Mouse (Mus musculus) kidney, adult 2 months (tissue): ENCODE measurements around the gene Pax9. TPM values are rescaled to one million over a fixed set of nuclear protein-coding genes. Genes with fewer than 3 reads are reported as not detected.

Experiments used
- DNase-seq: peaks from one replicate; pipeline ENCODE4 v3.0.0; 2021
- H3K27ac ChIP-seq: fragments of 200-500 bp; 2 replicates; pipeline ENCODE4 v1.5.1; 2012; ENCODE audit warnings: low read depth, low read length, control low read depth, inconsistent platforms; ENCODE audit not compliant: insufficient read depth
- H3K27me3 ChIP-seq: fragments of 200-500 bp; replicated peaks from 2 replicates; pipeline ENCODE4 v1.6.1; 2012; ENCODE audit warnings: mild to moderate bottlenecking, moderate library complexity, low read length, inconsistent platforms; ENCODE audit not compliant: control insufficient read depth, insufficient read depth
- H3K36me3 ChIP-seq: fragments of 200-500 bp; 2 replicates; pipeline ENCODE4 v1.6.1; 2012; ENCODE audit warnings: mild to moderate bottlenecking, moderate library complexity, low read length, inconsistent platforms; ENCODE audit not compliant: control insufficient read depth, insufficient read depth
- H3K4me1 ChIP-seq: fragments of 200-500 bp; 2 replicates; pipeline ENCODE4 v1.6.1; 2011; ENCODE audit warnings: low read length; ENCODE audit not compliant: control insufficient read depth, insufficient read depth
- H3K4me3 ChIP-seq: fragments of 200-500 bp; 2 replicates; pipeline ENCODE4 v1.5.1; 2011; ENCODE audit warnings: mild to moderate bottlenecking, low read depth, low read length, control low read depth; ENCODE audit not compliant: insufficient read depth
- CTCF ChIP-seq: fragments of 200-500 bp; conservative IDR thresholded peaks from 2 replicates; pipeline ENCODE4 v1.5.1; 2011; ENCODE audit warnings: low read depth, mild to moderate bottlenecking, control low read depth, low read length, moderate library complexity, mixed read lengths; ENCODE audit not compliant: insufficient read depth, insufficient read length
- POLR2A ChIP-seq: fragments of 200-500 bp; IDR thresholded peaks from one replicate; pipeline ENCODE4 v1.6.1; 2011; ENCODE audit warnings: low read depth, low read length, control low read depth
- WGBS: fragments of 180-500 bp; shearing (Covaris S2); methylation state at CpG from one replicate; pipeline ENCODE4 v1.1.7; 2018; 5-methylcytosine and 5-hydroxymethylcytosine counted together
- polyA plus RNA-seq: library from polyadenylated mRNA; depleted of rRNA; stranded (reverse); fragments of >200 nt; gene quantifications from 2 replicates; pipeline ENCODE4 v1.2.3, GENCODE M21; 2012; rRNA removed

Pax9 gene
- not detected in 2 replicates for polyA plus RNA-seq

DNA sequence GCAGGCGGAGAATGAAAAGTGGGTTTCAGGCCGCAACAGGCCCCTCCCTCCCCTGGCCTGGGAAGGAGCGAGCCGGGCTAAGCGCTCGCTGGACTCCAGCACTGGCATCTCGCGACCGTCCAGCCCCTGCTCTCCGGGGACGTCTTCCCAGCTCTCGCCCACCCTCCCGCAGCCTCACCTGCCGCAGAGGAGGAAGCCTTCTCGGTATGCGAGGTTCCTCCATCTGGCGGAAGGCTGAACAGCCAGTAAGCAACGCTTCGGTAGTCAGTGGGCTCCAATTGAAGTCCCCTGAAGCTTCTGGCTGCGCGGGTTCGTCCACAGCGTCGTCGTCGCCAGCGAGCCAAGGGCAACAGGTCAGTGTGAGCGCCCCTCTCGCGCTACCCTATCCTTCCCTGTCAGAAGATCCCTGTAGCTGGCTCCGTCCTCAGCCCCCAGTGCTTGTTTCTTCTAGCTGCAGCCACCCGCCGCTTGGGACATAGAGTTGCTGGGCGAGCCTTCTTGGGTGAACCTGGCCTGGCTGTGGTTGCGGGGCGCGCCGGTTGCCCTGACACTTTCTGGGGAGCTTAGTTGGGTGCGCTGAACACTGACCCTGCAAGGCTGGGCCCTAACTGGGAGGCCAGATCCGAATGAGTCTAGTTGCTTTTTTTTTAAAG, at the start of gene Pax9:
Gene Pax9 (plus strand): TSS at position 341 of the 653 bp plus-strand sequence.
- WGBS = 2% methylated on average over 40 of the region's 40 CpGs
- no peak within 1 kb of the TSS for H3K4me3 ChIP-seq
- peaks cover 12% of the 10 kb centered on the region for H3K27me3 ChIP-seq

DNA sequence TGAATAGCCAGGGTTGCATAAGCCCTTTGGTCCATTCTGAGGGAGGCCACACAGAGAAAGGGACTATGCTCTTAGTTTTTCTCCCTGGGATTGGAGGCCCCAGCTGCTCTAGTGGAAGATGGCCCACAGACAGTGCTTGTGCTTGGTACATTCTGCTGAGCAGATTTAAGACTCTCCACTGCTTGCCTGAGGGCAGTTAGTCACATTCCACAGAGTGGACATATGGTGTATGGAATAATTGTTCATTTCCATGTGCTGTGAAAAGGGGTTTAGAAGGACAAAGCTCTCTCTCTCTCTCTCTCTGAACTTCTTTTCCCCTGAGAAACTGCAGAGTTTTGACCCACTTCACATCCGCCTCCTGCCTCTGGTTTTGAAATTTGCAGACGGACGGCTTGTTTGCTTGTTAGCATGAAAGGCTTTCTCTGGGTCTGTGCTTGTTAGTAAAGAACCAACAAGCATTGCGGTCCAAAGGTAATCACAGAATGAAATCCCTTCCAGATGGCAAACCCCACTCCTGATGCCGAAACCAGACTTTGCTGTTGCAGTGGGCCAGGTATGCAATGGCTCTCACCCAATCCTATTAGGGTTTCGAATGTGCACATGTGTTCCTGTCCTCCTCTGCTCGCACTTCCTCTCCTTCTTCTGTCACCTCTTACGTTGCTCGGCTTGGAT, 22.0 kb upstream of the Pax9 start:
- no peaks in the 10 kb centered on the region for H3K27me3 ChIP-seq
- no peaks in the 10 kb centered on the region for H3K4me1 ChIP-seq
- no peaks in the 10 kb centered on the region for H3K36me3 ChIP-seq
- H3K27ac ChIP-seq = no peak overlapping the region
- no peak overlapping the region for H3K4me3 ChIP-seq
- whole genome bisulfite sequencing = 83% methylated on average over 9 of the region's 9 CpGs
- TF ChIP-seq CTCF = no peak
- TF ChIP-seq POLR2A = no peak
- no peak for DNase-seq

More for the DNA sequence above, at the start of gene Pax9:
- Histone ChIP-seq H3K36me3 (no peaks in the 10 kb centered on the region), H3K27ac (no peak within 1 kb of the TSS), H3K4me1 (0 out of 2 replicates have a peak, but pooled peaks cover 10% of the 10 kb centered on the region)
- DNase-seq = no peak
- TF ChIP-seq POLR2A = no peak
- no peak for TF ChIP-seq CTCF

DNA sequence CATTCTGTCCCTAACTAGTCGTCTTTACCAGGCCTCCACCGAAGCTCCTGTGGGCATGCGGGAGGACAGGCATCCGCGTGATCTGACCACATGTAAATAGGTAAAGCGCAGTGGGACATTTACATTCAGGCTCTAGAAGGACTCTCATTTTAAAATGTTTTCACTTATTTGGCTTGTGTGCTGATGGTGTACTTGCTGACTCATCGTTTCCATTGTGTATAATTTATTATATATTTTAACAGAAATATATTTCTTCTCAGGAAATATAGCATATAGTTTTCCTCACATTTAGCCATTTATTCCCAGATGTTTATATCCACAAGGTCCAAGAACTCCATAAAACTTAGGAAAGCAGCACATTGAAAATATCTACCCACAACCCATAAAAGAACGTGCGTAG, 20.8 kb upstream of the Pax9 start:
- no peaks in the 10 kb centered on the region for H3K36me3 ChIP-seq
- H3K27ac ChIP-seq = no peak overlapping the region
- TF ChIP-seq CTCF (no peak), POLR2A (no peak)
- H3K4me3 ChIP-seq = no peak overlapping the region
- no peaks in the 10 kb centered on the region for H3K27me3 ChIP-seq
- H3K4me1 ChIP-seq = no peaks in the 10 kb centered on the region
- WGBS = 94% methylated on average over 9 of the region's 9 CpGs
- no peak for DNase-seq

DNA sequence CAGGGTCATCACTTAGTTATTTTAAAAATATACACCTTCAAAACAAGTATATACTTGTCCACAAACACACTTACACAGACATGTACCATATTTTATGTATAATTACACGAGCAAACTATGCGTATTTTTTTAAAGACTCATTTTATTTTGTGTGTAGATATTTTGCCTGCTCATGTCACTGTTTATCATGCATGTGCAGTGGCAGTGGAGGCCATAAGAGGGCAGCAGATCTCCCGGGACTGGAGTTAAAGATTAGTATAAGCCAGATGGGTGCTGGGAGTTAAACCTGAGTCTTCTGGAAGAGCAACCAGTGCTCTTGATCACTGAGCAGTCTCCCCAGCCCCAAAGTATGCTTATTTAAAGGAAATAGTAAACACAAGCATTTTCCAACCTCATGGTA, 16.8 kb upstream of the Pax9 start:
- TF ChIP-seq CTCF (peak; percentile 65), POLR2A (no peak)
- Histone ChIP-seq H3K4me3 (no peak overlapping the region), H3K4me1 (no peaks in the 10 kb centered on the region), H3K27me3 (no peaks in the 10 kb centered on the region), H3K36me3 (no peaks in the 10 kb centered on the region), H3K27ac (no peak overlapping the region)
- peak; percentile 46 for DNase-seq
- WGBS = 32% methylated on average over 3 of the region's 3 CpGs

DNA sequence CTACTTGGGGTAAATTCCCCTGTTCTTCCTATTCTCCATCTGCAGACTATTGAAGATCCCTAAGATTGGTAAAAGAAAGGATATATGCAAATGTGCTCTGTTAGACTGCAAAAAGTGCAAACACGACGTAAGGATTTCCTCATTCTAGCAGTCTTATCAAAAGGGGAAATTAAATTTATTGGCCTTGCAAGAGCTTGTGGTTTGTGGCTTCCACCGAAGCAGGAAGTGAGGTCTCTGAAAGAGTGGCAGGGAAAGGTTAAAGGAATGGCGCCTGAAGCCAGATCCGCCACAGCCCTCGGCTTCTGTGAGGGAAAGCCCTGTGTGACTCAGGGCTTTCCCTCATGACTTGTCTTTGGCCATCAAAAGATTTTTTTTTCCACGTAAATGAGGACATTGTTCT, 13.9 kb upstream of the Pax9 start:
- no peak for DNase-seq
- TF ChIP-seq POLR2A = no peak
- TF ChIP-seq CTCF = no peak
- H3K4me1 ChIP-seq = no peaks in the 10 kb centered on the region
- H3K27ac ChIP-seq = no peak overlapping the region
- no peak overlapping the region for H3K4me3 ChIP-seq
- H3K36me3 ChIP-seq = no peaks in the 10 kb centered on the region
- peaks cover 1% of the 10 kb centered on the region; the same call in 1 of the 2 replicates for H3K27me3 ChIP-seq
- WGBS = 61% methylated on average over 7 of the region's 7 CpGs

DNA sequence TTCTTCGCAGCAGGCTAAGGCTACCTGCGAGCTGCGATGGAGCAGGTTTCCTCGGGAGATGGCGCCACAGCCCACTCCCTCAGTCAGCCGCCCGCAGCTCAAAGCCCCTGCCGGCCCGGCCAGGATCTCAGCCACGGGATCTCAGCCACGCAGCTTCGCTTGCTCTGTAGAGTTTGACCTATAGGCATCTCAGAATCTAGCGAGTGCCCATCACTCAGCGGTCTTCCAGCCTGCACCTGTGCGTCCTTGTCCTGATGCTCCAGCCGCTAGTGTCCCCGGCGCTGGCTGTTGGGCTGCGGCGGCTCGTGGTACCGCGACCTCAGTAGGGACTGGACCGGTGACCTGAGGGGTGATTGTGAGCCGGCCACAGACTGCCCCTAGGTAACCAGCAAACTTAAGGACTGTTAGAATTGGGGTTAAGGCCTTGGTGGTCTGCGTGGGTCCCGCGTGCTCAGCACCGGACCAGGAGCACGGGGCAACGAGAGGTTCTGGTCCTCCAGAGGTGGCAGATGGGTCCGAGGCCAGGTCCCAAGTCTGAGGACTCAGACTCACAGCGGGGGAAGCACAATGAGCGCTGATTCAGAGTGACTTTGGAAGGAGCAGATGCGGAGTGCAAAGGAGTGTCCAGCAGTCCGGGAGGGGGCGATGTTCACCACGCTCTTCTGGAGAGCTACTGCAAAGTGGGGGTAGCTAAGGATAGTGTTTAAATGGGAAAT, 10.3 kb upstream of the Pax9 start:
- TF ChIP-seq POLR2A (no peak), CTCF (peak; percentile 65)
- H3K4me3 ChIP-seq = peak overlapping the region; percentile 12; the same call in 1 of the 2 replicates
- no peak overlapping the region for H3K27ac ChIP-seq
- peak; percentile 43 for DNase-seq
- 1% methylated on average over 38 of the region's 38 CpGs for WGBS
- no peaks in the 10 kb centered on the region for H3K36me3 ChIP-seq
- no peaks in the 10 kb centered on the region for H3K4me1 ChIP-seq
- H3K27me3 ChIP-seq = peaks cover 1% of the 10 kb centered on the region; the same call in 1 of the 2 replicates

DNA sequence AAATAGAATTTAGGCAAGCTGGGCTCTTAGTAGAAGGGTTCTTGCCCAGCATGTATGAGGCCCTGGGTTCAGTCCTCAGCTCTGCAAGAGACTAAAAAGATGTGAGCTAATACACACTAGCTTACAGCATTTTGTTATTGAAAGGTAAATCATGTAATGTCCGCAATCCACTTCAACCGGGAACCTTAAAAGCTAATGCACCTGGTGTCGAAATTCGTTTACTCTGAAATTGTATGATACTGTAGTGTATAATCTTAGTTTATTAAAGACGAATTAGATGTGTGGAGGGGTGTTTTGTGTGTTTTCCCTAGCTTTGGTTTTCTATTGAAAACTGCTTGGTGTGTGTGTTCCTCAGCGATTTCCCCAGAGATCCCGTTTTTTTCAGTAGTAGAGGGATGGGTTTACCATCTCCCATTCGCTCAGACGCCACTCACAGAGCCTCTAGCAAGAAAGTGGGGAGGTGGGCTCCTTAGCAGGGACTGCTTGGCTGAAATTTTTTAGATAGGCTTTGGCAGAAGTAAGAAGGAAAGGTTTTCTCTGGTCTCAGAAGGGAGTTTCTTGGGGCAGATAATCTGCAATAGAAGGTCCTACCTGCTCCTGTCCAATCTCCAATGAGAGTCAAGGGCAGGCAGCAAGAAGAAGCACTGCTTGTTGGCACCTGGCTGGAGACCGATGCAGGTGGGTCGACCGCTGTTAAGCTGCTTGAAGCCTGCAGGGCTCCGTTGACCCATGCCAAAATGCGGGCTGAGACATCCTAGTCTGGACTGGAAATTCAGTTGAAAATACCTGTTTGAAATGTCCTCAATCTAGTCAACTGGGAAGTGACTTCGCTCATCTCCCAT, 3.7 kb upstream of the Pax9 start:
- TF ChIP-seq POLR2A (no peak), CTCF (no peak)
- Histone ChIP-seq H3K4me3 (no peak overlapping the region), H3K4me1 (no peaks in the 10 kb centered on the region), H3K36me3 (no peaks in the 10 kb centered on the region), H3K27ac (no peak overlapping the region), H3K27me3 (peaks cover 6% of the 10 kb centered on the region)
- no peak for DNase-seq
- 6% methylated on average over 15 of the region's 15 CpGs for WGBS
